Mouse (Mus musculus) left cerebral cortex, postnatal 25 days (tissue): ENCODE measurements around the gene Lkaaear1. TPM values are rescaled to one million over a fixed set of nuclear protein-coding genes. Genes with fewer than 3 reads are reported as not detected.

ENCODE experiments used
- DNase-seq, 2 experiments: peaks; one replicate each; pipeline ENCODE4 v3.0.0; 2022; ENCODE audit warnings: low spot score in 2 of 2, mixed read lengths in 1 of 2
- intact Hi-C: fragments of 180-260 bp; cut with DNase I; formaldehyde crosslinking; loops from one replicate; pipeline ENCODE4 v1.15.1; 2025
- total RNA-seq, 2 experiments: library from RNA; stranded (reverse); gene quantifications; 2 replicates each; pipeline ENCODE4 v1.2.3; 2021

Gene Lkaaear1
- total RNA-seq, 2 experiments from 2014 or later: not detected

GRCm38 (mm10) chr2:181687586-181687985 lies 10.7 kb downstream of the Lkaaear1 start:
- no peak for DNase-seq

GRCm38 (mm10) chr2:181685686-181686085 lies 12.6 kb downstream of the Lkaaear1 start:
- intact Hi-C loops: no loop called here
- no peak for DNase-seq

More at GRCm38 (mm10) chr2:181687586-181687985, 10.7 kb downstream of the Lkaaear1 start:
- intact Hi-C loops: no loop called here

DNA sequence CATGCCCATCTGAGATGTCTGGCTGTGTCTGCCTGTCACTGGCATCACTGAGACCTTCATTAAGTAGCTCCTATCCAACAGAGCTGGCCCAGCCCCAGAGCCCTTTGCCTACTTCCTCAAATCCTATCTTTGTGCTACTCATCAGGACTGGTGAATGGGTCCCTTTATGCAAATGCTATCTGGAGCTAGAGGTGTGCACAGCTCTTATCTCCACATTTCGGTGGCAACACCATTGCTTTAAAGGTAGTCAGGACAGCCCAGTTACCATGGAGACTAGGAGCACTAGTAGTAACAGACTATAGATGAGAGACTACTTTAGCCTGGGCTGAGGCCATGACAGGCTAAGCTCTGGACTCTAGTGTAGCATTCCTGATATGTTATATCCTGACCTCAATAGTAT lies 13.5 kb downstream of the Lkaaear1 start:
- intact Hi-C loops: no loop called here

GRCm38 (mm10) chr2:181683381-181683780 lies 14.9 kb downstream of the Lkaaear1 start:
- intact Hi-C loops: no loop called here
- no peak for DNase-seq

More for the DNA sequence above, 13.5 kb downstream of the Lkaaear1 start:
- no peak for DNase-seq

GRCm38 (mm10) chr2:181681978-181682377 lies 16.3 kb downstream of the Lkaaear1 start:
- no peak for DNase-seq
- intact Hi-C loops: loop anchor here (2.0 kb wide), 1 partner anchor 81 kb away; no protein-coding TSS in a partner anchor

- intact Hi-C loops: loop anchor here (2.0 kb wide), 1 partner anchor 80 kb away; no protein-coding TSS in a partner anchor
These were observed 17.5 kb downstream of the Lkaaear1 start for GRCm38 (mm10) chr2:181680716-181681117.

GRCm38 (mm10) chr2:181679951-181680715 lies 18.1 kb downstream of the Lkaaear1 start, which contains the start of gene Tcea2:
Tcea2 (plus strand) TSS chr2:181680310.
- intact Hi-C loops: loop anchor here (2.0 to 10.0 kb wide), 3 partner anchors 21 to 155 kb away; partner anchors contain the start of gene Dnajc5
- DNase-seq: peak; percentile 77 to 78

More at GRCm38 (mm10) chr2:181680716-181681117, 17.5 kb downstream of the Lkaaear1 start:
- DNase-seq: peak in 1 of 2 experiments; percentile 58

GRCm38 (mm10) chr2:181678780-181679179 lies 19.5 kb downstream of the Lkaaear1 start:
- intact Hi-C loops: loop anchor here (2.0 to 10.0 kb wide), 2 partner anchors 20 to 154 kb away; partner anchors contain the start of gene Dnajc5

DNA sequence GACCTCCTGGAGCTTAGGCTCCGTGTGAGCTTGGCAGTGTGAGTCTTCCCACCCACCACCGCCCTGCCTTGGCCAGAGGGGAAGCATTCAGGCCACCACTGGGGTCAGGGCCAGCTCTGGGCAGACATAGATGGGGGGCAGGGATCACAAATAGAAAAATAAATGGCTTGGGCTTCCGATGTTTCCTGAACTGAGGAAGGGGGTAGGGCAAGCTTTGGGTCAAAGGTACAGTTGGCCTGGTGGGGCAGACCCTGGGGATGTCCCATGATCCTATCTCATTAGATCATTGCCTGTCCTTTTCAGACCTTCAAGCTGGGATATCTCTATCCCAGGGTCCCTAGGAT lies 20.5 kb downstream of the Lkaaear1 start:
- intact Hi-C loops: loop anchor here (2.0 to 10.0 kb wide), 2 partner anchors 19 to 153 kb away; partner anchors contain the start of gene Dnajc5

More at GRCm38 (mm10) chr2:181678780-181679179, 19.5 kb downstream of the Lkaaear1 start:
- peak; percentile 80 to 88 for DNase-seq

GRCm38 (mm10) chr2:181677096-181677754 lies 21.0 kb downstream of the Lkaaear1 start:
- intact Hi-C loops: loop anchor here (10.0 kb wide), 1 partner anchor 152 kb away; the partner anchor contains the start of gene Dnajc5
- DNase-seq: no peak

More for the DNA sequence above, 20.5 kb downstream of the Lkaaear1 start:
- DNase-seq: no peak

- DNase-seq: no peak
- intact Hi-C loops: loop anchor here (10.0 kb wide), 1 partner anchor 152 kb away; the partner anchor contains the start of gene Dnajc5
These were observed 21.8 kb downstream of the Lkaaear1 start for GRCm38 (mm10) chr2:181676424-181676823.

DNA sequence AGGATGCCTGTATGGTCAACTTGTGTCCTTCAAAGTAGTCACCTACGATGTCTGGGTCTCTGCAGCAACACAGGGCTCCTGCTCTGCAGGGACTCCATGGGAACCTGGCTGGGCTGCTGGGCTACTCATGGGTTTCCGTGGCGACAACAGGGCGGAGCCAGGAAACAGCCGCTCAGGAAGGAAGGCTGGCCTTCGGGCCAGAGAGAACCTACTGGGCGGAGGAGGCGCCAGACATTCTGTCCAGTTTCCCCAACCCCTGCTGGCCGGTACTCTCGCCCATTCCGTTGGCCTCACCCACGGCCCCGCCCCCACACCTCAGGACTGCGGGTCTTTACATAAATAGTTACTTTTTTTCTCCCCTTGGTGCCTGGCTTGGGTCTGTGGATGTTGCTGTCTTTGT lies 22.8 kb downstream of the Lkaaear1 start:
- intact Hi-C loops: loop anchor here (10.0 kb wide), 1 partner anchor 151 kb away; the partner anchor contains the start of gene Dnajc5
- peak in 1 of 2 experiments; percentile 38 for DNase-seq

GRCm38 (mm10) chr2:181674934-181675333 lies 23.3 kb downstream of the Lkaaear1 start:
- intact Hi-C loops: loop anchor here (10.0 kb wide), 1 partner anchor 150 kb away; the partner anchor contains the start of gene Dnajc5
- no peak for DNase-seq

- intact Hi-C loops: loop anchor here (10.0 kb wide), 1 partner anchor 149 kb away; the partner anchor contains the start of gene Dnajc5
- DNase-seq: no peak
These were observed 24.7 kb downstream of the Lkaaear1 start for GRCm38 (mm10) chr2:181673501-181673900.

DNA sequence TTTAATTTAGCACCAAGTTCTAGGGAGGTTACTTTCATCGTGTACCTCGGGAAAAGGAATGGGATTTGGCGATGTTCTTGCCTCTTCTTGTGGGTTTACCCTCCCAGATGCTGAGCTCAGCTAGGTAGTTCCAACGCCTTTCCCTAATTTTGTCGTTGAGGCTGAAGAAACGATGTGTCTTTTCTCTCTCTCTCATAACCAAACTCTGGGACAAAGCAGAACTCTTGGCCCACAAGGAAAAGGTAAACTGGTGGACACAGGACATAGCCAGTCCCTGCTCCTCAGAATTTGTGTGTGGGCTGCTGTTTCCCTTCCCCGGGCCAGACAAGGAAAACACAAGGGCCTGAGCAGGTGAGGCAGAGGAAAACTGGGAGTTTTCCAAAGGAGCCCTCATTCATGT lies 26.3 kb downstream of the Lkaaear1 start:
- DNase-seq: no peak
- intact Hi-C loops: loop anchor here (10.0 kb wide), 1 partner anchor 147 kb away; the partner anchor contains the start of gene Dnajc5

GRCm38 (mm10) chr2:181671326-181671725 lies 26.9 kb downstream of the Lkaaear1 start, which contains the start of gene Sox18:
Sox18 (minus strand) TSS chr2:181671640.
- intact Hi-C loops: loop anchor here (10.0 kb wide), 1 partner anchor 147 kb away; the partner anchor contains the start of gene Dnajc5
- DNase-seq: no peak

- intact Hi-C loops: loop anchor here (10.0 kb wide), 1 partner anchor 146 kb away; the partner anchor contains the start of gene Dnajc5
- no peak for DNase-seq
These were observed 27.3 kb downstream of the Lkaaear1 start for GRCm38 (mm10) chr2:181670913-181671311.

- intact Hi-C loops: loop anchor here (10.0 kb wide), 1 partner anchor 146 kb away; the partner anchor contains the start of gene Dnajc5
- no peak for DNase-seq
These were observed 27.8 kb downstream of the Lkaaear1 start for GRCm38 (mm10) chr2:181670285-181670912.

DNA sequence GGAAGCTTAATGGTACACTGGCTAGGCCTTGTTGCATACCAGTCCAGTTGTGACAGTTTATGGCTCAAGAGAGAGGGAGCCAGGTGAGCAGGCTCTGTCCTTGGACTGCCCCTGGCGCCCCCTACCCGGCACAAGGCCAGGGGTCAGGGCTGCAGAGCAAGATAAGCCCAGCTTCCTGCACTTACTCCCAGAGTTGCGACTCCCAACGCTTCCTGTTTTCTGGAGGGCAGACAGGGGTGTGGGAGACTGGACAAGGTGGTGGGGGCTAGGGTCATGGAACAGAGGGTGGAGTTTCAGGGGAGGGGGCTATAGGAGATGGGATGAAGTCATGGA lies 35.0 kb downstream of the Lkaaear1 start:
- DNase-seq: no peak
- intact Hi-C loops: no loop called here
